Mouse (Mus musculus) testis, adult 2 months (tissue): ENCODE measurements around the gene Tob1.

ENCODE experiments used
- CTCF ChIP-seq: fragments of 200-500 bp; IDR thresholded peaks from 2 replicates; pipeline ENCODE4 v1.5.1; 2012; ENCODE audit warnings: low read depth, mild to moderate bottlenecking, inconsistent platforms, low read length, moderate library complexity; ENCODE audit not compliant: control insufficient read depth, insufficient read depth, insufficient replicate concordance
- POLR2A ChIP-seq: fragments of 200-500 bp; IDR thresholded peaks from 2 replicates; pipeline ENCODE4 v1.6.1; 2012; ENCODE audit warnings: low read depth, mild to moderate bottlenecking, inconsistent platforms, low read length, moderate library complexity; ENCODE audit not compliant: control insufficient read depth

GRCm38 (mm10) chr11:94212997-94213396 is 1.7 kb downstream of the Tob1 start:
- TF ChIP-seq POLR2A (no peak), CTCF (no peak)
